Mouse (Mus musculus): Measurements from ENCODE around the gene Ucn2. TPM values are rescaled to one million over a fixed set of nuclear protein-coding genes. Genes with fewer than 3 reads are reported as not detected.

Ucn2 gene
- under 1 TPM; 0.23 to 0.24 TPM for total RNA-seq (2021)
- long read RNA-seq, experiment 1: 0 reads
- long read RNA-seq, experiment 2: 0 reads

- DNase-seq: no peak
Measured at GRCm38 (mm10) chr9:108985710-108986109, at the start of gene Ucn2. Ucn2 (plus strand) TSS chr9:108986010.

GRCm38 (mm10) chr9:108936418-108937364, 49.1 kb upstream of the Ucn2 start, which contains the start of gene Uqcrc1:
Uqcrc1 (plus strand) TSS chr9:108936633.
- DNase-seq: peak; percentile 91

- DNase-seq: no peak
Measured at GRCm38 (mm10) chr9:108945111-108945510, 40.7 kb upstream of the Ucn2 start.

GRCm38 (mm10) chr9:108945608-108946007, 40.2 kb upstream of the Ucn2 start:
- no peak for DNase-seq

GRCm38 (mm10) chr9:108949231-108949966, 36.4 kb upstream of the Ucn2 start:
- DNase-seq: peak; percentile 70

GRCm38 (mm10) chr9:108949967-108950728, 35.7 kb upstream of the Ucn2 start:
- DNase-seq: peak; percentile 58

- no peak for DNase-seq
Measured at GRCm38 (mm10) chr9:108953081-108953636, 32.7 kb upstream of the Ucn2 start, which contains the start of gene Col7a1. Col7a1 (plus strand) TSS chr9:108953586.

GRCm38 (mm10) chr9:108955241-108955640, 30.6 kb upstream of the Ucn2 start:
- DNase-seq: no peak

- no peak for DNase-seq
Measured at GRCm38 (mm10) chr9:108955846-108956245, 30.0 kb upstream of the Ucn2 start.

- no peak for DNase-seq
Measured at GRCm38 (mm10) chr9:108963577-108963976, 22.2 kb upstream of the Ucn2 start.

GRCm38 (mm10) chr9:108964338-108964737, 21.5 kb upstream of the Ucn2 start:
- no peak for DNase-seq

GRCm38 (mm10) chr9:108970623-108971022, 15.2 kb upstream of the Ucn2 start:
- DNase-seq: no peak

- DNase-seq: no peak
Measured at GRCm38 (mm10) chr9:108976483-108976882, 9.3 kb upstream of the Ucn2 start.

GRCm38 (mm10) chr9:108977966-108978365, 7.8 kb upstream of the Ucn2 start:
- DNase-seq: no peak

- no peak for DNase-seq
Measured at GRCm38 (mm10) chr9:108982498-108982897, 3.3 kb upstream of the Ucn2 start.

- no peak for DNase-seq
Measured at GRCm38 (mm10) chr9:108983209-108983608, 2.6 kb upstream of the Ucn2 start.

GRCm38 (mm10) chr9:108987704-108988350, 2.0 kb downstream of the Ucn2 start:
- DNase-seq: peak; percentile 77

- no peak for DNase-seq
Measured at GRCm38 (mm10) chr9:108989802-108990461, 4.1 kb downstream of the Ucn2 start.

GRCm38 (mm10) chr9:108990462-108990820, 4.6 kb downstream of the Ucn2 start:
- DNase-seq: no peak

- DNase-seq: peak; percentile 96
Measured at GRCm38 (mm10) chr9:108991428-108992084, 5.7 kb downstream of the Ucn2 start, which contains the start of gene Pfkfb4. Pfkfb4 (plus strand) TSS chr9:108991778.
